Mouse (Mus musculus) regulatory T cell (primary cell): ENCODE measurements at regions not wholly inside any gene's neighbourhood (a gene's known extent, or its start where the extent isn't known, plus 50 kb on each side); places are given as distances from the start of the nearest gene placed in this dataset.

Source experiments
- in situ Hi-C: fragments of 300-600 bp; cut with MboI, MseI; formaldehyde crosslinking; loops from one replicate; pipeline ENCODE4 v1.15.1; 2025; ENCODE audit warnings: high pct_unique_total_duplicates

- in situ Hi-C loops = no loop called here
Observed at GRCm38 (mm10) chr16:68017672-68018071, 397.0 kb upstream of the Cadm2 start.

- in situ Hi-C loops = no loop called here
Observed at GRCm38 (mm10) chr16:67989671-67990070, 369.0 kb upstream of the Cadm2 start.

- in situ Hi-C loops = no loop called here
Observed at GRCm38 (mm10) chr16:67976565-67976964, 355.9 kb upstream of the Cadm2 start.

DNA sequence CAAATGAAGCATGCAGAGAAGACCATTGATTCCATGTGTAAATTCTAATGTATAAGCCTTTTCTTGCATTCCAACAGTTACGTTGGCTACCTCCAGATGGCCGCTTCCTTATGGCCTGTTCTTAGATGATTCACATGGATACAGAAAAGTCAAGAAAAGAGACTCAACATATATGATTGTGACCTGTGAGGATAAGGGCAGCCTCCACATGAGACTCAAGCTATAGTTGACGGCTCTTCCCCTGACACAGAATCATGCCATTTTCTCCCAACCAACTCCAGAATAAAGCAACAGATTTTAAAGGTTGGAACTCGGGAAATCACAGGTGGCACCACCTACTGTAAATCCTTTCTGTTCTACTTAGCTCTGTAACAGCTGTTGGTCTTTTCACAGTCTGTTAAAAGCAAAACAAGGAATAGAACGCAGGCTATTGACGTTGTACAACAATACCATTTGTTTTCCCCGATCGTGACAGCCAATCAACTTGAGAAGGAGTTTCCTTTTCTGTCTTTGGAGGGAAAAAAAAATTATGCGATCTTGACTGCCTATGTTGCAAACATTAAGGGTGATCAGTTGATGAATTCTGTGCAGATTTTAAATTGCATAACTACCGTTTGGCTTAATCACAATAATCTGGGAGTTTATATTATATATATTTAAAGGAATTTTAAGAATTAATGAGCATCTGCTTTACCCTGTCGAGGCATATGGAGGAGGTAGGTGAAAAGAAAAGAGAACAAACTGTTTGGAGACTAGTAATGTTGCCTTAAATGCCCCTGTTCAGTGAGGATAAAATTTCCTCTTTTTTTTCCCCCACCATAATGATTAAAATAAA lies 347.8 kb upstream of the Cadm2 start:
- in situ Hi-C loops = no loop called here

GRCm38 (mm10) chr16:67949112-67949511 lies 328.4 kb upstream of the Cadm2 start:
- in situ Hi-C loops = no loop called here

GRCm38 (mm10) chr16:67944406-67944805 lies 323.7 kb upstream of the Cadm2 start:
- in situ Hi-C loops = no loop called here

DNA sequence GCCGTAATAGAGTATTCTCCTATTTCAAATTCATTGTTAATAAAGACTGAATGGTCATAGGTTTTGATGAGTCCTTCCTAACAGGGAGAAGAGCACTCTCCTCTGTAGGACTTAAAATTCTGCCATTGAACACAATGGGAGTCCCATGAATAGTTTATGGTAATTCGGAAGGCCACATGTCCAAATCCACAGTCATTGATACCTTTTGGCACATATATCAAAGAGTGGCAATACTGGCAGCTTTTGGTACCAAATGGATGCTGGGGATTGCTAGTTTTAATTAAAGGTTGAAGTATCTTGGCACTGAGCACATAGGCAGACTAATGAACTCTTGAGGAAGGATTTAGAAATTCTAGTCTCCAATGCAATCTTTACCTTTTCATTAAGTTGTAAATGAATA lies 298.5 kb upstream of the Cadm2 start:
- in situ Hi-C loops = no loop called here

GRCm38 (mm10) chr16:67871304-67872022 lies 250.8 kb upstream of the Cadm2 start:
- in situ Hi-C loops = loop anchor here (25.0 kb wide), 1 partner anchor 816 kb away; no protein-coding TSS in a partner anchor

GRCm38 (mm10) chr16:67850201-67850600 lies 229.5 kb upstream of the Cadm2 start:
- in situ Hi-C loops = loop anchor here (25.0 kb wide), 1 partner anchor 837 kb away; no protein-coding TSS in a partner anchor

GRCm38 (mm10) chr16:67844481-67844880 lies 223.8 kb upstream of the Cadm2 start:
- in situ Hi-C loops = no loop called here

DNA sequence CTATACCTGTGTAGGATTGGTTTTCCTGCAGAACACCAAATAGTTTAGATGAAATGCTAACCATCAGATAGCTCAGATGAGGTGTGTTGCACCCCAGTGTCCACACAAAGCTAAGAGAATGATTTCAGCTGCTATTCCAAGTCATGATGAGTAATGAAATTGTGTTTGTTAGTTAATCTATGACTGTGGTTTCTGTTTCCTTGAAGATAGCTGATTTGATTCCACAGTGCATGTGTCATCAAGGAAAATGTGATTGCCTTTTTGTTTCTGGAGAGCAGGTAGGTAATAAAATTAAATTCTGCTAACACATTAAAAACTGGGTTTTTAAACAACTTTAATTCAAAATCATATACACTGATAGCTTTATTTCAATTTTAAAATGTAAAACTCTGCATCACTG lies 176.5 kb upstream of the Cadm2 start:
- in situ Hi-C loops = no loop called here

- in situ Hi-C loops = no loop called here
Observed at GRCm38 (mm10) chr16:67776091-67776490, 155.4 kb upstream of the Cadm2 start.

- in situ Hi-C loops = no loop called here
Observed at GRCm38 (mm10) chr16:67769114-67769513, 148.4 kb upstream of the Cadm2 start.

DNA sequence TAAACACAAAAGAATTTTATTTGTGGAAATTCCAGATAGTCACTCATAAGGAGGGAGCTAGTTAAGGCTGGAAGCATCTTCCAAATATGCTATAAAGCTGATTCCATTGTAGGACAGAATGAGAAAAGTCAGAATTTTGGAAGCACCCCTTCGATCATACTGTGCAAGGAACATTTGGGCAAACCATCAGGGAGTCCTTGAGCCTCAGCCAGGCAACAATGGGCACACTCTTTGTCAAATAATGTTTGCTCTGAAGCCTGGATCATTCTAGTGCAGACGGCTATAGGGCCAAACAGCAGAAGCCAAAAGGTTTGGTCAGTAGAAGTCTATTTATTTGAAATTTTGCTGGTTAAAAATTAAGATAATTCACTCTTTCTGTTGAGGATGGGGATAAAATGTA lies 114.7 kb upstream of the Cadm2 start:
- in situ Hi-C loops = no loop called here

DNA sequence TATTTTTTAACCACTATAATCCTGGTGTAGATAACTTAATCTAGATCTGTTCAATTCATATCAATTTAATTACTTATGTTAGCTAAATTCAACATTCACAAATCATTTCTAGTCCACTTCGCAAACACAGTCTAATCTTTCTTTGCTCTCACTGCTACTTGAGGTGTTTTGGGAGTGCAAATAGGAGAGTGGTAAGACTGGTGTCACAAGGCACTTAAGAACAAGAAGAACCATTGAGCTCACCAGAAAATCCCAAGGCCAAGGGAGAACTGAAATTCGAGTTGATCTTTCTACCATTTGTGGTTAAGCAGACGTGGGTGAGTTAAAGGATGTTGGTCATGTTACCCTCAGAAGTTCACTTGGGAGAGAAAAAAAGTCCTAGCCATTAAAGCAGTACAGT lies 77.9 kb upstream of the Cadm2 start:
- in situ Hi-C loops = no loop called here
